ENCODE assay signal across 30 mouse cellular contexts in the genomic region with DNA sequence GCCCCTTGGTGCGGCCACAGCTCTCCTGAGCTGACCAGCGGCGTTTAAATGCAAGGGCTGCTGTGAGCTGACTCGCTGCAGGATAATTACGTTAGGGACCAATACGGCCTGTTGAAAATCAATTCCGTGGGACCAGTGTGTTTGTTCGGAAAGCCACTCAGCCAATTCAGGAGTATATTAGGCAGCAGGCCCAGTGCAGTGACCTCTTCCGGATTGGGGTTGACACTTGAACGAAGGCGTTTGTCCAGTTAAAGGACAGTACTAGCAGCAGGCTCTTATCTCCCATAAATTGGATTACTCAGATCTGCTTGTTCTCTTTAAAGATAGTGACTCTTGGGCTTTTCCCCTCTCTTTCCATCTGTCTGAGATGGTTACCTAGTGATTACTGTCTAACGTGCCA.
DNase-seq lines count a peak whose midpoint lies in the region; ATAC-seq and TF ChIP-seq lines count a peak whose summit lies in the region.
"Had no signal": no experiment of that assay in that cellular context is flagged by ENCODE, and none has a peak within 500 bp of the region (broad histone marks: within the 10 kb centered on the region; RNA-seq: fewer than 3 reads in every experiment).

No protein-coding gene starts in this region.

- no peak for ATAC-seq in midbrain, embryonic 12.5 days (ENCODE audit: low FRiP score, low read depth)
- ATAC-seq in midbrain, postnatal 0 days (ENCODE audit: low FRiP score), result no peak
- no peak for ATAC-seq in hindbrain, embryonic 13.5 days (ENCODE audit: low FRiP score)
- ATAC-seq: forebrain, embryonic 14.5 days; inflammation-experienced regulatory T-cells, adult 6 months; liver, embryonic 12.5 days; liver, postnatal 0 days; lung, postnatal 0 days; midbrain, embryonic 15.5 days had no signal

- H3K4me3 ChIP-seq in kidney, adult 2 months (ENCODE audit: insufficient read depth, low read depth, low read length), result no peak overlapping the region
- H3K4me3 ChIP-seq in midbrain, embryonic 12.5 days, result no peak overlapping the region
- no peak overlapping the region for H3K4me3 ChIP-seq in midbrain, postnatal 0 days (ENCODE audit: low read depth, low read length)
- no peak overlapping the region for H3K4me3 ChIP-seq in hindbrain, embryonic 13.5 days
- H3K4me3 ChIP-seq: embryonic facial prominence, embryonic 12.5 days; layer of hippocampus, adult 2 months; left cerebral cortex, adult 2 months; limb, embryonic 12.5 days; liver, embryonic 12.5 days; megakaryocyte, embryonic 14.5 days; midbrain, embryonic 15.5 days had no signal

- no peak for TF ChIP-seq POLR2A in kidney, adult 2 months (IDR thresholded peaks at IDR 0.05; ENCODE audit: low read depth, low read length)

- H3K4me2 ChIP-seq in midbrain, embryonic 12.5 days (replicated peaks), result no peak overlapping the region
- no peak overlapping the region for H3K4me2 ChIP-seq in midbrain, postnatal 0 days (ENCODE audit: low read depth, low read length, poor library complexity, severe bottlenecking)
- H3K4me2 ChIP-seq in hindbrain, embryonic 13.5 days, result no peak overlapping the region
- H3K4me2 ChIP-seq: embryonic facial prominence, embryonic 12.5 days; heart, embryonic 11.5 days; limb, embryonic 12.5 days; liver, embryonic 12.5 days; midbrain, embryonic 15.5 days had no signal

- no peak for TF ChIP-seq CTCF in kidney, adult 2 months (conservative IDR thresholded peaks at IDR 0.05; ENCODE audit: insufficient read depth, insufficient read length, low read depth, low read length)
- TF ChIP-seq CTCF in midbrain, postnatal 0 days (IDR thresholded peaks at IDR 0.05), result no peak

- no peaks in the 10 kb centered on the region for H3K27me3 ChIP-seq in kidney, adult 2 months (replicated peaks; ENCODE audit: control insufficient read depth, insufficient read depth, low read length)
- H3K27me3 ChIP-seq in midbrain, embryonic 12.5 days, result peaks cover 36% of the 10 kb centered on the region
- no peaks in the 10 kb centered on the region for H3K27me3 ChIP-seq in midbrain, postnatal 0 days (ENCODE audit: insufficient read depth, low read length)
- peaks cover 23% of the 10 kb centered on the region for H3K27me3 ChIP-seq in hindbrain, embryonic 13.5 days
- H3K27me3 ChIP-seq: embryonic facial prominence, embryonic 12.5 days; liver, embryonic 12.5 days; megakaryocyte, embryonic 14.5 days had no signal

- H3K9ac ChIP-seq in midbrain, embryonic 12.5 days (replicated peaks), result no peak overlapping the region
- no peak overlapping the region for H3K9ac ChIP-seq in midbrain, postnatal 0 days (replicated peaks; ENCODE audit: low read length, poor library complexity, severe bottlenecking)
- H3K9ac ChIP-seq in hindbrain, embryonic 13.5 days, result no peak overlapping the region
- H3K9ac ChIP-seq: embryonic facial prominence, embryonic 12.5 days; limb, embryonic 12.5 days; liver, embryonic 12.5 days; liver, postnatal 0 days; midbrain, embryonic 15.5 days had no signal

- no peaks in the 10 kb centered on the region for H3K36me3 ChIP-seq in kidney, adult 2 months (ENCODE audit: control insufficient read depth, insufficient read depth, low read length)
- no peaks in the 10 kb centered on the region for H3K36me3 ChIP-seq in midbrain, embryonic 12.5 days
- H3K36me3 ChIP-seq in midbrain, postnatal 0 days (ENCODE audit: insufficient read depth, low read length), result no peaks in the 10 kb centered on the region
- H3K36me3 ChIP-seq in hindbrain, embryonic 13.5 days, result no peaks in the 10 kb centered on the region
- H3K36me3 ChIP-seq: embryonic facial prominence, embryonic 12.5 days; limb, embryonic 12.5 days; liver, embryonic 12.5 days; midbrain, embryonic 15.5 days had no signal

- DNase-seq in heart, adult 11 months, result peak; percentile 63
- DNase-seq in heart, postnatal 10 days, result no peak
- DNase-seq in kidney, adult 2 months, result peak; percentile 15
- DNase-seq in kidney, adult 18-20 months, result no peak
- no peak for DNase-seq in midbrain, postnatal 0 days (ENCODE audit: low spot score)
- no peak for DNase-seq in frontal cortex, postnatal 25 days (ENCODE audit: low spot score in 2 of 2)
- DNase-seq: cerebellum, adult 11 months; cerebellum, adult 9-10 months; cerebellum, postnatal 36 days; embryo, embryonic 11 days; gastrocnemius, postnatal 25 days; heart, adult 18-20 months; heart, postnatal 4 days; liver, postnatal 0 days; lung, postnatal 4 days; thymus, postnatal 4 days had no signal

- no peak overlapping the region for H3K27ac ChIP-seq in kidney, adult 2 months (ENCODE audit: insufficient read depth, low read depth, low read length)
- peak overlapping the region; percentile 39; the same call in 1 of the 2 replicates for H3K27ac ChIP-seq in midbrain, embryonic 12.5 days (replicated peaks)
- H3K27ac ChIP-seq in midbrain, postnatal 0 days (ENCODE audit: low read depth, low read length), result no peak overlapping the region
- peak overlapping the region; percentile 62; the same call in 1 of the 2 replicates for H3K27ac ChIP-seq in hindbrain, embryonic 13.5 days
- H3K27ac ChIP-seq: embryonic facial prominence, embryonic 12.5 days; kidney, postnatal 0 days; layer of hippocampus, adult 2 months; left cerebral cortex, adult 2 months; limb, embryonic 12.5 days; liver, embryonic 12.5 days had no signal

- intact Hi-C loops in heart, postnatal 10 days (cut with DNase I), result no loop called here

- no peaks in the 10 kb centered on the region for H3K4me1 ChIP-seq in kidney, adult 2 months (ENCODE audit: control insufficient read depth, insufficient read depth, low read length)
- peaks cover 14% of the 10 kb centered on the region for H3K4me1 ChIP-seq in midbrain, embryonic 12.5 days
- no peaks in the 10 kb centered on the region for H3K4me1 ChIP-seq in midbrain, postnatal 0 days (ENCODE audit: insufficient read depth, low read length)
- H3K4me1 ChIP-seq in hindbrain, embryonic 13.5 days (replicated peaks), result peaks cover 24% of the 10 kb centered on the region
- H3K4me1 ChIP-seq: embryonic facial prominence, embryonic 12.5 days; liver, embryonic 12.5 days; megakaryocyte, embryonic 14.5 days had no signal

- WGBS in kidney, adult 2 months, result 65% methylated on average over 12 of the region's 12 CpGs
- WGBS in midbrain, embryonic 12.5 days, result 35% methylated on average over 12 of the region's 12 CpGs
- 45% methylated on average over 12 of the region's 12 CpGs for WGBS in midbrain, postnatal 0 days
- 57% methylated on average over 12 of the region's 12 CpGs for WGBS in hindbrain, embryonic 13.5 days

- H3K9me3 ChIP-seq in midbrain, embryonic 12.5 days, result no peaks in the 10 kb centered on the region
- H3K9me3 ChIP-seq in midbrain, postnatal 0 days (ENCODE audit: low read length), result no peaks in the 10 kb centered on the region
- no peaks in the 10 kb centered on the region for H3K9me3 ChIP-seq in hindbrain, embryonic 13.5 days
- H3K9me3 ChIP-seq: embryonic facial prominence, embryonic 12.5 days; limb, embryonic 12.5 days; liver, embryonic 12.5 days; midbrain, embryonic 15.5 days had no signal

Comparison
In these comparisons a context has a peak if more than half of its experiments do, and no peak if none do; other contexts are left out.
1. DNase-seq: peak in heart, adult 11 months (single experiment) and kidney, adult 2 months (single experiment); none in heart, postnatal 10 days (0 of 2), kidney, adult 18-20 months (single experiment), midbrain, postnatal 0 days (single experiment) and frontal cortex, postnatal 25 days (0 of 2).
2. H3K27ac ChIP-seq: peak in midbrain, embryonic 12.5 days (single experiment) and hindbrain, embryonic 13.5 days (single experiment); none in kidney, adult 2 months (single experiment) and midbrain, postnatal 0 days (single experiment).